Mouse (Mus musculus): ENCODE measurements around the gene Rbbp5. TPM values are rescaled to one million over a fixed set of nuclear protein-coding genes. Genes with fewer than 3 reads are reported as not detected.
A peak's percentile ranks its signal among the peaks of the same experiment; 100 is the strongest.

Rbbp5 gene
- total RNA-seq (2012; rRNA removed) (33.2 and 33.3 TPM in 2 replicates), polyA plus RNA-seq (2012; ENCODE audit: insufficient read depth in 1 of 2, insufficient read length in 2 of 2, low read depth in 1 of 2, low replicate concordance in 2 of 2, missing spikeins in 1 of 2) (10 to 100 TPM in 1 of 2 experiments, not detected in 1; 43.5 TPM)

DNA sequence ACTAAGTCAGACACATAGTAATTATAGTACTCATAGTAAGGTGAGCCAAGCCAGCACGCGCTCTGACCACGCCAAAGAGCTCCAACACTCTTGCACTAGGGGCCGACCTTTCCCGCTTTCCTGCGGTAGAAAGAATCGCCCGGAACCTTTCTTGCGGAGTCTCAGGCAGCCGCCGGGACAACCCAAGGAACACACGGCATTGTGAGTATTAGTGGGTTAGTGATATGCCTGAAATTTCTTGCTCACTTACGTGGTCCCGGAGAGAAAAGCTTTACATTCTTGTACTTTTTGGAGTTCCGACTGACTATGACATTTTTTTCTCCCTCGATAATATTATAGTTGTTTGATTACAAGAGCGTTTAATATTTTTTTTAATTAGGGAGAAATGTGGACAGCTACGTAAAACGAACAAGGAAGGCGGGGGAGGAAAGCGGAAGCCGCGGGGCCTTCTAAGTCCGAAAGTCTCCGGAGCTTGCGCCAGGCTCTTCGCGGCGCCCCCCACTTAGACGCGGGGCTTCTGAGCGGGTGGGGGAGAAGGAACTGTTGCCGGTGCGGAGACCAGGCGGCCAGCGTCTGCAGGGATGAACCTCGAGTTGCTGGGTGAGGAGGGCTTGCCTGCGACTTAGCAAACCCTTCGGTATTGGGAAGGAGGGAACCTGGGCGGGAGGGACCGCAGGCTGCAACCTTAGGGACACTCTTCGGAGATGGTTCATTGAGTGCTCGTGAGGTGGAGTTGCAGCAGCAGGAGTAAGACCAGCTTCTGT is at the start of gene Rbbp5:
Rbbp5 (plus strand) TSS at position 438 of the 764 bp plus-strand sequence.
- Histone ChIP-seq H3K27me3 (ENCODE audit: control insufficient read depth in 1 of 2, insufficient read depth in 2 of 2, low read length in 2 of 2) (no peaks in the 10 kb centered on the region), H3K36me3 (ENCODE audit: control insufficient read depth in 1 of 2, insufficient read depth in 2 of 2, low read length in 2 of 2) (peaks cover 0 to 42% of the 10 kb centered on the region in 2 experiments; a peak in 2 of 4 replicates), H3K27ac (ENCODE audit: control insufficient read depth, low read depth, low read length) (peak within 1 kb of the TSS; percentile 65), H3K4me1 (ENCODE audit: control insufficient read depth in 1 of 2, insufficient read depth in 2 of 2, low read length in 2 of 2) (peaks cover 13 to 18% of the 10 kb centered on the region in 2 experiments), H3K9ac (ENCODE audit: control insufficient read depth, low read depth, low read length, poor library complexity, severe bottlenecking) (peak within 1 kb of the TSS; percentile 95), H3K9me3 (replicated peaks; ENCODE audit: insufficient read depth, low read length) (no peaks in the 10 kb centered on the region), H3K79me2 (ENCODE audit: control insufficient read depth, insufficient read depth, low read length, poor library complexity) (peaks cover 41% of the 10 kb centered on the region), H3K4me3 (ENCODE audit: control insufficient read depth in 1 of 2, insufficient read depth in 1 of 2, low read depth in 2 of 2, low read length in 2 of 2) (peak within 1 kb of the TSS; percentile 53 to 99)
- DNase-seq (ENCODE audit: low read depth, low spot score) = peak; percentile 94
- TF ChIP-seq CTCF (IDR thresholded peaks at IDR 0.05 in 2 of 3, conservative IDR thresholded peaks at IDR 0.05 in 1 of 3; ENCODE audit: control insufficient read depth in 1 of 3, insufficient read depth in 1 of 3, low read depth in 2 of 3, low read length in 3 of 3, poor library complexity in 1 of 3, severe bottlenecking in 1 of 3) (peak in 2 of 3 experiments; percentile 0 to 1; a peak in 1 of 6 replicates), MXI1 (IDR thresholded peaks at IDR 0.05; ENCODE audit: low read depth, low read length) (peak; percentile 74; the same call in 1 of the 2 replicates), ZMIZ1 (IDR thresholded peaks at IDR 0.05; ENCODE audit: low read depth, low read length) (peak; percentile 55; the same call in 1 of the 2 replicates), POLR2A (IDR thresholded peaks at IDR 0.05; ENCODE audit: control insufficient read depth in 1 of 2, insufficient read depth in 1 of 2, low read depth in 1 of 2, low read length in 2 of 2, poor library complexity in 1 of 2) (peak; percentile 51 to 87; a peak in 3 of 4 replicates), TCF12 (IDR thresholded peaks at IDR 0.05; ENCODE audit: low read depth, low read length) (peak; percentile 86), TBP (IDR thresholded peaks at IDR 0.05; ENCODE audit: low read depth, low read length) (peak; percentile 94), USF1 (IDR thresholded peaks at IDR 0.05; ENCODE audit: low read depth, low read length) (no peak), NELFE (IDR thresholded peaks at IDR 0.05; ENCODE audit: low read depth, low read length) (peak; percentile 83), RAD21 (IDR thresholded peaks at IDR 0.05; ENCODE audit: low read depth, low read length) (no peak), HCFC1 (IDR thresholded peaks at IDR 0.05; ENCODE audit: low read depth, low read length) (peak; percentile 93), MYB (IDR thresholded peaks at IDR 0.05; ENCODE audit: low read depth, low read length) (peak; percentile 33), RCOR1 (IDR thresholded peaks at IDR 0.05; ENCODE audit: low read depth, low read length) (no peak), CHD1 (IDR thresholded peaks at IDR 0.05; ENCODE audit: low read depth, low read length) (no peak), POLR2AphosphoS2 (IDR thresholded peaks at IDR 0.05; ENCODE audit: low read length) (peak; percentile 57; the same call in 1 of the 2 replicates), KAT2A (conservative IDR thresholded peaks at IDR 0.05; ENCODE audit: low read depth, low read length) (no peak; the same call in 1 of the 2 replicates), MAZ (IDR thresholded peaks at IDR 0.05; ENCODE audit: low read depth, low read length) (0 out of 2 replicates have a peak, but pooled peaks have one; percentile 67), GATA1 (IDR thresholded peaks at IDR 0.05; ENCODE audit: low read depth, low read length) (no peak), NRF1 (IDR thresholded peaks at IDR 0.05; ENCODE audit: insufficient read depth, low read depth, low read length, poor library complexity, severe bottlenecking) (peak; percentile 66), ELF1 (IDR thresholded peaks at IDR 0.05; ENCODE audit: low read depth, low read length) (peak; percentile 80), UBTF (IDR thresholded peaks at IDR 0.05; ENCODE audit: borderline replicate concordance, insufficient read depth, low read depth, low read length) (0 out of 2 replicates have a peak, but pooled peaks have one; percentile 39), SIN3A (IDR thresholded peaks at IDR 0.05; ENCODE audit: low read length) (peak; percentile 95), MAX (IDR thresholded peaks at IDR 0.05; ENCODE audit: low read length) (peak; percentile 100), MYC (IDR thresholded peaks at IDR 0.05; ENCODE audit: low read depth, low read length) (no peak)

Data from MEL (cell line).